Mouse (Mus musculus) MEL (cell line): ENCODE results near the gene Hectd3.

ENCODE experiments used
- CHD2 ChIP-seq: IDR thresholded peaks from 2 replicates; pipeline ENCODE4 v1.6.1; 2011; ENCODE audit warnings: low read length, improper control_type of control experiment
- CTCF ChIP-seq, 3 experiments: IDR thresholded peaks in 2 of 3; conservative IDR thresholded peaks in 1 of 3; 2 replicates each; pipeline ENCODE4 v1.5.1; 2011 to 2012; ENCODE audit warnings: low read length in 3 of 3, low read depth in 2 of 3, mild to moderate bottlenecking in 2 of 3, improper control_type of control experiment in 1 of 3, inconsistent platforms in 1 of 3, mixed read lengths in 1 of 3, moderate library complexity in 1 of 3; ENCODE audit not compliant: control insufficient read depth in 1 of 3, insufficient read depth in 1 of 3, poor library complexity in 1 of 3, severe bottlenecking in 1 of 3
- GATA1 ChIP-seq: IDR thresholded peaks from 2 replicates; pipeline ENCODE4 v1.6.1; 2011; ENCODE audit warnings: low read depth, low read length, improper control_type of control experiment
- TBP ChIP-seq: IDR thresholded peaks from 2 replicates; pipeline ENCODE4 v1.8.0; 2011; ENCODE audit warnings: low read depth, low read length, improper control_type of control experiment
- UBTF ChIP-seq: IDR thresholded peaks from 2 replicates; pipeline ENCODE4 v1.6.1; 2012; ENCODE audit warnings: low read depth, mild to moderate bottlenecking, inconsistent platforms, low read length, improper control_type of control experiment, moderate library complexity, borderline replicate concordance; ENCODE audit not compliant: insufficient read depth
- ZKSCAN1 ChIP-seq: IDR thresholded peaks from 2 replicates; pipeline ENCODE4 v1.6.1; 2012; ENCODE audit warnings: low read depth, mild to moderate bottlenecking, inconsistent platforms, low read length, improper control_type of control experiment, moderate library complexity

DNA sequence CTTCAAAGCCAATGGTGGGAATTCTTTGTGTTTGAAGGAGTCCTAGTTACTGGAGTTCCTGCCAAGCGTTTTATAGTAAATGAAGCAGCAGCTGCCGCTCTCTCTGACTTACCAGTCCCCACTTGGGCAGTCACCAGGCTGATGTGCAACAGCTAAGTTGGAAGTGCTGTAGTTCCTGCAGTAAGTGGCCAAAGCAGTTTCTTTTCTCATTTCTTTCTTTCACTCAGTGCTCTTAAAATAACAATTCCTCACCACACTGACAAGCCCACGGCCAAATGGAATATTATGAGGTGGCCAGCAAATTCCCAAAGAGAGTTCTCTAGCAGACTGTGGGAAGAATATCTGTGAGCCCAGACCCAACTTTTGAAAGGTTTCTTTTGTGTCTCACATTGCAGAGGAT, 11.9 kb downstream of the Hectd3 start:
- TF ChIP-seq TBP (no peak), CTCF (IDR thresholded peaks at IDR 0.05 in 2 of 3, conservative IDR thresholded peaks at IDR 0.05 in 1 of 3; ENCODE audit: control insufficient read depth in 1 of 3, insufficient read depth in 1 of 3, low read depth in 2 of 3, low read length in 3 of 3, poor library complexity in 1 of 3, severe bottlenecking in 1 of 3) (no peak), CHD2 (no peak), GATA1 (no peak), UBTF (no peak), ZKSCAN1 (no peak)
